Mouse (Mus musculus) myocyte (in vitro differentiated cells): ENCODE data around the gene Ccr1. TPM values are rescaled to one million over a fixed set of nuclear protein-coding genes. Genes with fewer than 3 reads are reported as not detected.

ENCODE experiments used
- H3K27me3 ChIP-seq: one replicate; pipeline ENCODE4 v1.6.1; 2011; ENCODE audit not compliant: control insufficient read depth, insufficient read depth, insufficient read length
- H3K36me3 ChIP-seq: one replicate; pipeline ENCODE4 v1.6.1; 2011; ENCODE audit not compliant: control insufficient read depth, insufficient read depth
- H3K4me2 ChIP-seq: one replicate; pipeline ENCODE4 v1.6.1; 2011; ENCODE audit warnings: low read depth, control low read depth
- H3K4me3 ChIP-seq: one replicate; pipeline ENCODE4 v1.5.1; 2011; ENCODE audit warnings: mild to moderate bottlenecking, control low read depth, moderate library complexity
- H3K79me2 ChIP-seq: one replicate; pipeline ENCODE4 v1.6.1; 2011; ENCODE audit not compliant: control insufficient read depth, insufficient read depth
- H3ac ChIP-seq: one replicate; pipeline ENCODE4 v1.6.1; 2011; ENCODE audit not compliant: control insufficient read depth, insufficient read length
- CEBPB ChIP-seq: IDR thresholded peaks from 2 replicates; pipeline ENCODE4 v1.6.1; 2011; ENCODE audit warnings: mild to moderate bottlenecking, moderate library complexity; ENCODE audit not compliant: poor library complexity, insufficient read depth, severe bottlenecking
- E2F4 ChIP-seq: IDR thresholded peaks from one replicate; pipeline ENCODE4 v1.6.1; 2011; ENCODE audit warnings: mild to moderate bottlenecking, control low read depth, moderate library complexity; ENCODE audit not compliant: insufficient read depth
- MAX ChIP-seq: IDR thresholded peaks from one replicate; pipeline ENCODE4 v1.6.1; 2011; ENCODE audit warnings: low read depth, mild to moderate bottlenecking, control low read depth
- MYOD1 ChIP-seq, 3 experiments: IDR thresholded peaks; one replicate each; pipeline ENCODE4 v1.6.1; 2011; ENCODE audit warnings: control low read depth in 2 of 3, low read depth in 2 of 3, mild to moderate bottlenecking in 2 of 3, moderate library complexity in 1 of 3; ENCODE audit not compliant: insufficient read length in 2 of 3, control insufficient read depth in 1 of 3
- MYOG ChIP-seq, 3 experiments: IDR thresholded peaks; one replicate each; pipeline ENCODE4 v1.6.1; 2011; ENCODE audit warnings: control low read depth in 2 of 3, low read depth in 2 of 3, mild to moderate bottlenecking in 2 of 3; ENCODE audit not compliant: insufficient read length in 2 of 3, control insufficient read depth in 1 of 3, insufficient read depth in 1 of 3
- POLR2A ChIP-seq: IDR thresholded peaks from one replicate; pipeline ENCODE4 v1.6.1; 2011; ENCODE audit warnings: low read depth, mild to moderate bottlenecking, control low read depth, moderate library complexity; ENCODE audit not compliant: insufficient read length
- POLR2AphosphoS2 ChIP-seq: IDR thresholded peaks from one replicate; pipeline ENCODE4 v1.6.1; 2011; ENCODE audit warnings: low read depth, control low read depth; ENCODE audit not compliant: insufficient read length
- REST ChIP-seq: IDR thresholded peaks from one replicate; pipeline ENCODE4 v1.6.1; 2011; ENCODE audit warnings: mild to moderate bottlenecking, control low read depth, moderate library complexity; ENCODE audit not compliant: insufficient read depth, insufficient read length
- SRF ChIP-seq: IDR thresholded peaks from one replicate; pipeline ENCODE4 v1.6.1; 2011; ENCODE audit warnings: low read depth; ENCODE audit not compliant: control insufficient read depth, insufficient read length
- TCF12 ChIP-seq: IDR thresholded peaks from one replicate; pipeline ENCODE4 v1.6.1; 2011; ENCODE audit warnings: mild to moderate bottlenecking, control low read depth; ENCODE audit not compliant: poor library complexity, insufficient read depth, severe bottlenecking
- TCF3 ChIP-seq: IDR thresholded peaks from one replicate; pipeline ENCODE4 v1.6.1; 2011; ENCODE audit warnings: low read depth, control low read depth; ENCODE audit not compliant: insufficient read length
- USF1 ChIP-seq: IDR thresholded peaks from one replicate; pipeline ENCODE4 v1.6.1; 2011; ENCODE audit warnings: low read depth, mild to moderate bottlenecking, control low read depth, moderate library complexity
- polyA plus RNA-seq: library from polyadenylated mRNA; unstranded; fragments of >200 nt; fragmentation: generic; extraction: Trizol; gene quantifications from one replicate; pipeline ENCODE4 v1.2.1, GENCODE M21; 2012; ENCODE audit warnings: missing spikeins

Gene Ccr1
- polyA plus RNA-seq, 1 experiment = not detected

- TF ChIP-seq POLR2A (no peak), MAX (no peak), E2F4 (no peak)
- H3K36me3 ChIP-seq = no peaks in the 10 kb centered on the region
- no peak overlapping the region for H3ac ChIP-seq
- no peak overlapping the region for H3K4me2 ChIP-seq
- no peaks in the 10 kb centered on the region for H3K27me3 ChIP-seq
- H3K79me2 ChIP-seq = no peaks in the 10 kb centered on the region
- H3K4me3 ChIP-seq = no peak overlapping the region
These were observed 19.1 kb downstream of the Ccr1 start for GRCm38 (mm10) chr9:123949432-123949831.

GRCm38 (mm10) chr9:123947815-123948214 lies 20.7 kb downstream of the Ccr1 start:
- Histone ChIP-seq H3K4me3 (no peak overlapping the region), H3K4me2 (no peak overlapping the region), H3K27me3 (no peaks in the 10 kb centered on the region), H3K36me3 (no peaks in the 10 kb centered on the region), H3ac (no peak overlapping the region), H3K79me2 (no peaks in the 10 kb centered on the region)
- TF ChIP-seq SRF = no peak
- TF ChIP-seq MAX = no peak
- TF ChIP-seq E2F4 = no peak
- TF ChIP-seq MYOD1 (IDR thresholded peaks at IDR 0.05; ENCODE audit: control insufficient read depth in 1 of 3, insufficient read length in 2 of 3, low read depth in 2 of 3) = no peak
- TF ChIP-seq CEBPB = no peak
- no peak for TF ChIP-seq USF1
- TF ChIP-seq POLR2A = no peak
- TF ChIP-seq REST = no peak
- no peak for TF ChIP-seq TCF12
- no peak for TF ChIP-seq POLR2AphosphoS2
- TF ChIP-seq MYOG (IDR thresholded peaks at IDR 0.05; ENCODE audit: control insufficient read depth in 1 of 3, insufficient read depth in 1 of 3, insufficient read length in 2 of 3, low read depth in 2 of 3) = no peak
- no peak for TF ChIP-seq TCF3

DNA sequence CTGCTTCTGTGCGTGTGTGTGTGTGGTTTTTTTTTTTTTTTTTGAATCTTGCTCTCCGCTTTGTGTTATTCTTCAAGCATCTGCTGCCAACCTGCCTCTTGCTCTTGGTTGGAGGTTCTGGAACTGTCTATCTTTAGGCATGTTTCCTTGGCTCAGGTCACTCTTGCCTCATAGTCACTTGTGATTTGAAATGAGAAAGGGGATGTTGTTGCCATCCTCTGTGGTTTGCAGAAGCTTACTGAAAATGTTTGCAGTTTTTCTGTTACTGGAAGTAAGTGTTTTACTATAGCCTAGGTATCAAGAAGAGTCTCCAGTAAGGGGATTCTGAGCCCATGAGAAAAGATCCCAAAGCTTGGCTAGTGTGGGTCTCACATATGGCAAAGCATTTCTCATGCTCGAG lies 26.5 kb downstream of the Ccr1 start:
- H3K79me2 ChIP-seq = no peaks in the 10 kb centered on the region
- no peaks in the 10 kb centered on the region for H3K27me3 ChIP-seq
- no peak for TF ChIP-seq CEBPB
- TF ChIP-seq POLR2AphosphoS2 = no peak
- TF ChIP-seq POLR2A = no peak
- no peak for TF ChIP-seq TCF3
- TF ChIP-seq SRF = no peak
- TF ChIP-seq MAX = no peak
- TF ChIP-seq E2F4 = no peak
- no peak for TF ChIP-seq TCF12
- no peak for TF ChIP-seq REST
- H3K36me3 ChIP-seq = no peaks in the 10 kb centered on the region
- no peak overlapping the region for H3K4me2 ChIP-seq
- H3ac ChIP-seq = no peak overlapping the region
- no peak overlapping the region for H3K4me3 ChIP-seq

- no peak overlapping the region for H3K4me3 ChIP-seq
- no peak for TF ChIP-seq MAX
- TF ChIP-seq SRF = no peak
- no peak for TF ChIP-seq REST
- TF ChIP-seq POLR2AphosphoS2 = no peak
- no peak for TF ChIP-seq USF1
- no peak for TF ChIP-seq TCF3
- TF ChIP-seq CEBPB = no peak
- no peak for TF ChIP-seq TCF12
These were observed 27.2 kb downstream of the Ccr1 start for GRCm38 (mm10) chr9:123941316-123941715.

GRCm38 (mm10) chr9:123940628-123941027 lies 27.9 kb downstream of the Ccr1 start:
- Histone ChIP-seq H3K79me2 (no peaks in the 10 kb centered on the region), H3K4me2 (no peak overlapping the region), H3K27me3 (no peaks in the 10 kb centered on the region), H3ac (no peak overlapping the region), H3K36me3 (no peaks in the 10 kb centered on the region), H3K4me3 (no peak overlapping the region)
- TF ChIP-seq MYOD1 (IDR thresholded peaks at IDR 0.05; ENCODE audit: control insufficient read depth in 1 of 3, insufficient read length in 2 of 3, low read depth in 2 of 3) (no peak), CEBPB (no peak), POLR2A (no peak), SRF (no peak), E2F4 (no peak), POLR2AphosphoS2 (no peak), MYOG (IDR thresholded peaks at IDR 0.05; ENCODE audit: control insufficient read depth in 1 of 3, insufficient read depth in 1 of 3, insufficient read length in 2 of 3, low read depth in 2 of 3) (no peak), MAX (no peak), TCF12 (no peak), TCF3 (no peak)

More at GRCm38 (mm10) chr9:123941316-123941715, 27.2 kb downstream of the Ccr1 start:
- Histone ChIP-seq H3K36me3 (no peaks in the 10 kb centered on the region), H3K27me3 (no peaks in the 10 kb centered on the region), H3K4me2 (no peak overlapping the region), H3ac (no peak overlapping the region), H3K79me2 (no peaks in the 10 kb centered on the region)
